Mouse (Mus musculus) hindbrain, postnatal 0 days (tissue): ENCODE results near the gene Tbx19. TPM values are rescaled to one million over a fixed set of nuclear protein-coding genes. Genes with fewer than 3 reads are reported as not detected.

Source experiments
- ATAC-seq: fragments of 200-750 bp; cut with Nextera tagmentation; 2 replicates; pipeline ENCODE4 v1.8.0; 2017; ENCODE audit warnings: mild to moderate bottlenecking, moderate TSS enrichment, moderate library complexity
- DNase-seq: peaks from one replicate; pipeline ENCODE4 v3.0.0-alpha.2; 2015; ENCODE audit warnings: low spot score
- H3K27ac ChIP-seq: fragments of 300-500 bp; sonication (generic); 2 replicates; pipeline ENCODE4 v1.5.1; 2014; ENCODE audit warnings: mild to moderate bottlenecking
- H3K27me3 ChIP-seq: fragments of 300-500 bp; sonication (generic); 2 replicates; pipeline ENCODE4 v1.6.1; 2014; ENCODE audit warnings: low read length, mixed read lengths; ENCODE audit not compliant: insufficient read depth
- H3K36me3 ChIP-seq: fragments of 300-500 bp; sonication (generic); 2 replicates; pipeline ENCODE4 v1.6.1; 2014; ENCODE audit warnings: low read length, mixed read lengths; ENCODE audit not compliant: insufficient read depth
- H3K4me1 ChIP-seq: fragments of 300-500 bp; sonication (generic); 2 replicates; pipeline ENCODE4 v1.6.1; 2014; ENCODE audit warnings: antibody characterized with exemption, low read length, mixed read lengths; ENCODE audit not compliant: insufficient read depth
- H3K4me2 ChIP-seq: fragments of 300-500 bp; sonication (generic); 2 replicates; pipeline ENCODE4 v1.6.1; 2014; ENCODE audit warnings: low read depth, mild to moderate bottlenecking, low read length, moderate library complexity, mixed read lengths
- H3K4me3 ChIP-seq: fragments of 300-500 bp; sonication (generic); 2 replicates; pipeline ENCODE4 v1.5.1; 2014; ENCODE audit warnings: low read length
- H3K9ac ChIP-seq: fragments of 300-500 bp; sonication (generic); replicated peaks from 2 replicates; pipeline ENCODE4 v1.6.1; 2014; ENCODE audit warnings: mild to moderate bottlenecking, low read length, moderate library complexity, mixed read lengths
- H3K9me3 ChIP-seq: fragments of 300-500 bp; sonication (generic); 2 replicates; pipeline ENCODE4 v1.6.1; 2016; ENCODE audit warnings: low read length, mixed read lengths
- CTCF ChIP-seq: IDR thresholded peaks from 2 replicates; pipeline ENCODE4 v1.5.1; 2016; ENCODE audit warnings: antibody characterized with exemption, control low read depth, low read depth
- WGBS: fragments of 180-500 bp; shearing (Covaris S2); extraction: QIAGEN DNeasy Blood & Tissue Kit; methylation state at CpG from one replicate; pipeline ENCODE4 v1.1.7; 2014; 5-methylcytosine and 5-hydroxymethylcytosine counted together
- polyA plus RNA-seq: library from polyadenylated mRNA; unstranded; fragments of >200 nt; fragmentation: Nextera tagmentation; extraction: Ambion mirVana; gene quantifications from 2 replicates; pipeline ENCODE4 v1.2.1, GENCODE M21; 2015
- total RNA-seq: library from RNA; depleted of rRNA; stranded (reverse); fragments of >200 nt; gene quantifications from 2 replicates; pipeline ENCODE4 v1.2.3, GENCODE M21; 2014

The Tbx19 gene
- total and polyA plus RNA-seq, 2 experiments from 2014 or later: not detected

DNA sequence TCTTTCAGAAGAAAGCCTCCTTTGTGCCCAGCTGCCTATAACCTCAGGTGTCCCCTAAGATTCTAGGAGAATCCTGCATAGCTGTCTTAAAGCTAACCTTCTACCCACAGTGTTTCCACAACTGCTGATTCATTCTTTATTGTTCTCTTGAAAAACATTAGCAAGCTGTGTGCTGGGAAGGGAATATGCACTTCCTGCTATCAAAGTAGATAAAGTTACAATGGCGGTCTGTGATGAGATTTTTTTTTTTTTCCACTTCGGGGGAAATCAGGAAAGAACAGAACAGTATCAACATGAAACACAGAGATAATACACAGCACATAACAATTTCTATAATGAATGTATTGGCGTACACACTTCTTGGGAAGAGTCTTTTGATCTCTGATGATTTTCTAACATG is 37.3 kb upstream of the Tbx19 start:
- peaks cover 6% of the 10 kb centered on the region; the same call in 1 of the 2 replicates for H3K4me1 ChIP-seq
- no peak overlapping the region for H3K9ac ChIP-seq
- H3K27ac ChIP-seq: no peak overlapping the region
- no peak overlapping the region for H3K4me3 ChIP-seq
- ATAC-seq (no peak), DNase-seq (no peak)
- no peak for TF ChIP-seq CTCF
- no peaks in the 10 kb centered on the region for H3K9me3 ChIP-seq
- H3K36me3 ChIP-seq: no peaks in the 10 kb centered on the region
- no peak overlapping the region for H3K4me2 ChIP-seq
- no peaks in the 10 kb centered on the region for H3K27me3 ChIP-seq
- 79% methylated on average over 3 of the region's 3 CpGs for WGBS

DNA sequence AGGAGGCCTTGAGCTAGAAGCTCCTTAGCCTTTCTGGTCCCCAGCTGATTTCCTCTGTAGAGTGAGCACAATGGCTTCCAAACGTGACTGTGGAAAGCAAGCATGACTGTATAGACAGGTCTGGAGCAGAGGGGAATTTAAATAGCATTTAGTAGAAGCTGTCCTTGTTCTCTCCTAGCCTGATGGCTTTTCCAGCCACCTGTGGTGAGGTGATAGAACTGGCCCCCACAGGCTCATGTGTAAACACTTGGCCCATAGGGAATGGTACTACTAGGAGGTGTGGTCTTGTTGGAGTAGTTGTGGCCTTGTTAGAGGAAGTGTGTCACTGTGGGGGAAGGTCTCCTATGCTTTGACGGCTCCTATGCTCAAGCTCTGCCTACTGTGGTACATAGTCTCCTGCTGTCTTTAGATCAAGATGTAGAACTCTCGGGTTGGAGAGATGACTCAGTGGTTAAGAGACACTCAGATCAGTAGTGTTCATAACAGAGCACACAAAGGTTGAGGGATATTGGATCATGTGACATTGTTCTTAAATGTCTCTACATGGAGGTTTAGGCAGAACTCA is 34.9 kb upstream of the Tbx19 start:
- WGBS: 75% methylated on average over 3 of the region's 3 CpGs
- Histone ChIP-seq H3K9me3 (no peaks in the 10 kb centered on the region), H3K36me3 (no peaks in the 10 kb centered on the region), H3K27me3 (no peaks in the 10 kb centered on the region), H3K9ac (no peak overlapping the region), H3K4me2 (no peak overlapping the region), H3K27ac (no peak overlapping the region), H3K4me1 (peaks cover 6% of the 10 kb centered on the region; the same call in 1 of the 2 replicates), H3K4me3 (no peak overlapping the region)
- TF ChIP-seq CTCF: no peak
- no peak for DNase-seq
- no peak for ATAC-seq

DNA sequence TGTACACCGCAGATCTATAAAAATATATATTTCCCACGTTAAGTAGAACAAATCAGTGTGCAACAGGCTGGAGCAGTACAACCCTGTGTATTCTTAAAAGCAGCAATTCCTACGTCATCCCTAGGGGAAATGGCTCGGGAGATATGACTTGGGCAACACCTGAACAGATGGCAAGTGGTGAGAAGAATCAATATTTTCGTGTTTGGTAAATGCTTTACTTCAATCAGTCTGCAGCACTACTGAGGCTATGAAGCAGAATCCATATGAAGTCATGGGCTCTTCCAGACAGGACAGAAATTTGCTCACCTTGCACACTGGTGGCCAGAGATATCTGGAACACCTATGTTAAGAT is 34.1 kb upstream of the Tbx19 start:
- Histone ChIP-seq H3K9me3 (no peaks in the 10 kb centered on the region), H3K9ac (peak overlapping the region; percentile 61; the same call in 1 of the 2 replicates), H3K27me3 (no peaks in the 10 kb centered on the region), H3K4me1 (peaks cover 6% of the 10 kb centered on the region; the same call in 1 of the 2 replicates), H3K27ac (no peak overlapping the region), H3K4me3 (peak overlapping the region; percentile 71), H3K4me2 (peak overlapping the region; percentile 97), H3K36me3 (no peaks in the 10 kb centered on the region)
- no peak for TF ChIP-seq CTCF
- 8% methylated on average over 5 of the region's 5 CpGs for WGBS
- DNase-seq: no peak
- ATAC-seq: 0 out of 2 replicates have a peak, but pooled peaks have one; percentile 5

GRCm38 (mm10) chr1:165193880-165194661 is 33.5 kb upstream of the Tbx19 start, which contains the start of gene Sft2d2:
Sft2d2 (minus strand) TSS chr1:165194438.
- peak; percentile 91 for ATAC-seq
- peak within 1 kb of the TSS; percentile 97 for H3K4me2 ChIP-seq
- H3K9me3 ChIP-seq: no peaks in the 10 kb centered on the region
- no peaks in the 10 kb centered on the region for H3K27me3 ChIP-seq
- H3K9ac ChIP-seq: peak within 1 kb of the TSS; percentile 61
- peaks cover 6% of the 10 kb centered on the region; the same call in 1 of the 2 replicates for H3K4me1 ChIP-seq
- peak within 1 kb of the TSS; percentile 69; the same call in 1 of the 2 replicates for H3K27ac ChIP-seq
- WGBS: under 1% methylated on average over 69 of the region's 69 CpGs
- peak; percentile 91 for DNase-seq
- H3K4me3 ChIP-seq: peak within 1 kb of the TSS; percentile 71
- no peaks in the 10 kb centered on the region for H3K36me3 ChIP-seq
- TF ChIP-seq CTCF: peak; percentile 43

DNA sequence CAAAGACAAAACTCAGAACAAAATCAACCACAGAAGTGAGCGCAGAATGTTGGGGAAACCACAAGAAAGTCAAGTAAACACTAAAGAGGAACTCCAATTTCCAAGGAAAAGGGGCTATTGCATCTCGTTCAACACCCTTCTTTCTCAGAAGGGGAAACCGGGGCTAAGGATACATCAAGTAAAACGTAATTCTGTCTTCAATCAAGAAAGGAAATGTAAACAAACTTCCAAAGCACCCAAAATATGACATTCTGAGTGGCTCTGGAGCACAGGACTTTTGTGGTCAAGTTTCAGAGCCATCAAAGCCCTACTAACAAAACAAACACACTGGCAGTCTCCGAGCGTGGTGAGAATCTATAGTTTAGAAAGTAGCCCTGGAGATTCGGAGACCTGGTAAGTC is 32.9 kb upstream of the Tbx19 start:
- H3K27ac ChIP-seq: peak overlapping the region; percentile 69; the same call in 1 of the 2 replicates

DNA sequence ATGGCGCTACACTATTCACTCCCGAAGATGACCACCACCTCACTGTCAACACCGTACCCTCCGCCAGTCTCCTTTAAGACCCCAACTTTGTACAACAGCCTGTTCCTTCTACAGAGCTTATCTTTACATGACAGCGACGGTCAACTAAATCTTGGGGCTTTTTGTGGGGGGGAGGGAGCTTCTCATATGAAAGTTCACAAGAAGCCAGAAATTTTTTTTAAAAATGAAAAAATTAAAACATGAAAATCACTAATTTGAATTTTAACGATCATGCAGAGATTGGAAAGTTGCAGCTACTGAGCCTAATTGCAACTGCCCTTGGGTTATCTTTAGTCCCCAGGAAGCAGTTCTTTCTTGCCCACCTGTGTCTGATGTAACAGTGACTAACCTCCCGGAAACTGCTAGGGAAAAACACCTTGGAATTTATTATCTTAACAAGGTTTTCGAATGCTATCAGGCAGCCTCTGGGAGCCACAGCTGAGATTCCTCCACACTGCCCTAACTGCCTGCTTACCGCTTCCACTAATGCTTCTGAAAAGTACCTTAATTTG is 32.2 kb upstream of the Tbx19 start:
- Histone ChIP-seq H3K4me1 (peaks cover 6% of the 10 kb centered on the region; the same call in 1 of the 2 replicates), H3K4me2 (peak overlapping the region; percentile 97), H3K36me3 (no peaks in the 10 kb centered on the region), H3K9ac (no peak overlapping the region), H3K9me3 (no peaks in the 10 kb centered on the region), H3K27me3 (no peaks in the 10 kb centered on the region), H3K4me3 (peak overlapping the region; percentile 71; the same call in 1 of the 2 replicates), H3K27ac (no peak overlapping the region)
- DNase-seq (no peak), ATAC-seq (no peak)
- no peak for TF ChIP-seq CTCF
- WGBS: 84% methylated on average over 10 of the region's 10 CpGs

More for the DNA sequence above, 32.9 kb upstream of the Tbx19 start:
- DNase-seq: no peak
- Histone ChIP-seq H3K9ac (peak overlapping the region; percentile 61; the same call in 1 of the 2 replicates), H3K9me3 (no peaks in the 10 kb centered on the region), H3K36me3 (no peaks in the 10 kb centered on the region), H3K4me1 (peaks cover 6% of the 10 kb centered on the region; the same call in 1 of the 2 replicates), H3K27me3 (no peaks in the 10 kb centered on the region), H3K4me3 (peak overlapping the region; percentile 71), H3K4me2 (peak overlapping the region; percentile 97)
- 20% methylated on average over 7 of the region's 7 CpGs for WGBS
- ATAC-seq: no peak
- no peak for TF ChIP-seq CTCF
